Mouse (Mus musculus) C2C12 (cell line): Measurements from ENCODE around the gene Il1r1. TPM values are rescaled to one million over a fixed set of nuclear protein-coding genes. Genes with fewer than 3 reads are reported as not detected.

Experiments
- H3K27me3 ChIP-seq: one replicate; pipeline ENCODE4 v1.6.1; 2011; ENCODE audit not compliant: control insufficient read depth, insufficient read depth, insufficient read length
- H3K36me3 ChIP-seq: one replicate; pipeline ENCODE4 v1.6.1; 2011; ENCODE audit not compliant: control insufficient read depth, insufficient read depth
- H3K4me3 ChIP-seq: one replicate; pipeline ENCODE4 v1.5.1; 2011; ENCODE audit warnings: mild to moderate bottlenecking, control low read depth; ENCODE audit not compliant: poor library complexity, insufficient read depth, severe bottlenecking
- H3K79me2 ChIP-seq: one replicate; pipeline ENCODE4 v1.6.1; 2011; ENCODE audit not compliant: control insufficient read depth, insufficient read depth
- H3K79me3 ChIP-seq: one replicate; pipeline ENCODE4 v1.6.1; 2011; ENCODE audit warnings: low read depth, control low read depth
- H3ac ChIP-seq: one replicate; pipeline ENCODE3; 2011; ENCODE audit warnings: low read depth; ENCODE audit not compliant: control insufficient read depth, insufficient read length
- CEBPB ChIP-seq: IDR thresholded peaks from one replicate; pipeline ENCODE4 v1.6.1; 2011; ENCODE audit warnings: low read depth, mild to moderate bottlenecking, control low read depth, moderate library complexity
- CTCF ChIP-seq: IDR thresholded peaks from one replicate; pipeline ENCODE4 v1.5.1; 2011; ENCODE audit not compliant: control insufficient read depth, insufficient read depth, insufficient read length
- FOSL1 ChIP-seq: IDR thresholded peaks from one replicate; pipeline ENCODE4 v1.8.0; 2011; ENCODE audit warnings: mild to moderate bottlenecking, low read length; ENCODE audit not compliant: poor library complexity, insufficient read depth, severe bottlenecking
- MAX ChIP-seq: IDR thresholded peaks from one replicate; pipeline ENCODE4 v1.6.1; 2011; ENCODE audit warnings: mild to moderate bottlenecking, control low read depth
- MYOD1 ChIP-seq: IDR thresholded peaks from one replicate; pipeline ENCODE4 v1.6.1; 2011; ENCODE audit warnings: low read depth; ENCODE audit not compliant: control insufficient read depth, insufficient read length
- MYOG ChIP-seq: IDR thresholded peaks from one replicate; pipeline ENCODE4 v1.6.1; 2011; ENCODE audit not compliant: control insufficient read depth, insufficient read length; ENCODE audit errors: extremely low read depth
- USF1 ChIP-seq: IDR thresholded peaks from one replicate; pipeline ENCODE4 v1.6.1; 2011; ENCODE audit warnings: low read depth, mild to moderate bottlenecking, control low read depth, moderate library complexity
- polyA plus RNA-seq: library from polyadenylated mRNA; unstranded; fragments of >200 nt; fragmentation: generic; extraction: Trizol; gene quantifications from one replicate; pipeline ENCODE4 v1.2.1, GENCODE M21; 2012; ENCODE audit warnings: missing spikeins

The Il1r1 gene
- polyA plus RNA-seq, 1 experiment: 16.8 TPM

GRCm38 (mm10) chr1:40233217-40233616 is 8.3 kb downstream of the Il1r1 start:
- TF ChIP-seq MAX (peak; percentile 34), MYOG (no peak), MYOD1 (peak; percentile 65)
- H3K79me3 ChIP-seq: no peaks in the 10 kb centered on the region
- no peak overlapping the region for H3ac ChIP-seq
- no peak overlapping the region for H3K4me3 ChIP-seq
- no peaks in the 10 kb centered on the region for H3K36me3 ChIP-seq
- no peaks in the 10 kb centered on the region for H3K79me2 ChIP-seq
- no peaks in the 10 kb centered on the region for H3K27me3 ChIP-seq

- Histone ChIP-seq H3K36me3 (no peaks in the 10 kb centered on the region), H3K79me3 (no peaks in the 10 kb centered on the region), H3K4me3 (no peak overlapping the region), H3K27me3 (no peaks in the 10 kb centered on the region), H3ac (no peak overlapping the region), H3K79me2 (no peaks in the 10 kb centered on the region)
- TF ChIP-seq USF1 (no peak), MYOD1 (peak; percentile 20), FOSL1 (peak; percentile 35)
These were observed 8.7 kb downstream of the Il1r1 start for GRCm38 (mm10) chr1:40233621-40234020.

GRCm38 (mm10) chr1:40235597-40236249 is 10.8 kb downstream of the Il1r1 start:
- TF ChIP-seq MYOG (no peak), MYOD1 (peak; percentile 9)
- H3K79me2 ChIP-seq: no peaks in the 10 kb centered on the region
- no peaks in the 10 kb centered on the region for H3K79me3 ChIP-seq
- no peaks in the 10 kb centered on the region for H3K36me3 ChIP-seq
- H3K27me3 ChIP-seq: no peaks in the 10 kb centered on the region
- H3K4me3 ChIP-seq: no peak overlapping the region
- H3ac ChIP-seq: no peak overlapping the region

- Histone ChIP-seq H3K79me3 (no peaks in the 10 kb centered on the region), H3K36me3 (no peaks in the 10 kb centered on the region), H3ac (no peak overlapping the region), H3K79me2 (no peaks in the 10 kb centered on the region), H3K4me3 (no peak overlapping the region), H3K27me3 (no peaks in the 10 kb centered on the region)
- no peak for TF ChIP-seq MYOG
- TF ChIP-seq CEBPB: no peak
- no peak for TF ChIP-seq MAX
- no peak for TF ChIP-seq MYOD1
- no peak for TF ChIP-seq USF1
- TF ChIP-seq FOSL1: no peak
- no peak for TF ChIP-seq CTCF
These were observed 11.8 kb downstream of the Il1r1 start for GRCm38 (mm10) chr1:40236694-40237093.

GRCm38 (mm10) chr1:40237094-40237493 is 12.2 kb downstream of the Il1r1 start:
- no peaks in the 10 kb centered on the region for H3K27me3 ChIP-seq
- TF ChIP-seq MYOG (no peak), MAX (no peak), USF1 (no peak), CTCF (no peak), FOSL1 (no peak), CEBPB (no peak), MYOD1 (no peak)
- H3K79me2 ChIP-seq: no peaks in the 10 kb centered on the region
- H3K79me3 ChIP-seq: no peaks in the 10 kb centered on the region
- H3K36me3 ChIP-seq: no peaks in the 10 kb centered on the region
- H3K4me3 ChIP-seq: no peak overlapping the region
- H3ac ChIP-seq: no peak overlapping the region

- H3K27me3 ChIP-seq: no peaks in the 10 kb centered on the region
- H3K4me3 ChIP-seq: no peak overlapping the region
- TF ChIP-seq CTCF (no peak), CEBPB (no peak), FOSL1 (no peak), MYOD1 (no peak)
- no peaks in the 10 kb centered on the region for H3K79me2 ChIP-seq
- H3ac ChIP-seq: no peak overlapping the region
- no peaks in the 10 kb centered on the region for H3K36me3 ChIP-seq
- no peaks in the 10 kb centered on the region for H3K79me3 ChIP-seq
These were observed 15.6 kb downstream of the Il1r1 start for GRCm38 (mm10) chr1:40240353-40241092.
